Mouse (Mus musculus): ENCODE measurements around the gene Usp22.

- TF ChIP-seq SMC3 (IDR thresholded peaks at IDR 0.05; ENCODE audit: low read depth, low read length) (no peak), JUND (conservative IDR thresholded peaks at IDR 0.05; ENCODE audit: low read depth, low read length) (no peak), CTCF (conservative IDR thresholded peaks at IDR 0.05 in 1 of 2, IDR thresholded peaks at IDR 0.05 in 1 of 2; ENCODE audit: low read depth in 2 of 2, low read length in 2 of 2) (no peak), POLR2A (IDR thresholded peaks at IDR 0.05; ENCODE audit: low read depth, low read length) (no peak), EP300 (IDR thresholded peaks at IDR 0.05; ENCODE audit: low read length) (no peak), ETS1 (conservative IDR thresholded peaks at IDR 0.05; ENCODE audit: low read depth, low read length) (no peak)
Measured at GRCm38 (mm10) chr11:61206136-61206535, 31.3 kb upstream of the Usp22 start.

Measured in CH12.LX (cell line).